Mouse (Mus musculus) adrenal gland, postnatal 25 days (tissue): ENCODE measurements around the gene Dppa1. TPM values are rescaled to one million over a fixed set of nuclear protein-coding genes. Genes with fewer than 3 reads are reported as not detected.
"Not testable (repeated sequence)": the region's sequence is repeated elsewhere in the genome, so short reads cannot be mapped to it uniquely, and the experiment has no call there.

Source experiments
- DNase-seq: peaks from one replicate; pipeline ENCODE4 v3.0.0; 2021; ENCODE audit warnings: mixed read lengths
- long read RNA-seq: library from polyadenylated mRNA; stranded (forward); transcript quantifications from one replicate; pipeline ENCODE4 v2.0.0, GENCODE M21; 2021
- total RNA-seq: library from RNA; stranded (reverse); gene quantifications from 2 replicates; pipeline ENCODE4 v1.2.3, GENCODE M21; 2021

Dppa1 gene
- total RNA-seq, result not detected in 2 replicates
- long read RNA-seq, result 0 reads

DNA sequence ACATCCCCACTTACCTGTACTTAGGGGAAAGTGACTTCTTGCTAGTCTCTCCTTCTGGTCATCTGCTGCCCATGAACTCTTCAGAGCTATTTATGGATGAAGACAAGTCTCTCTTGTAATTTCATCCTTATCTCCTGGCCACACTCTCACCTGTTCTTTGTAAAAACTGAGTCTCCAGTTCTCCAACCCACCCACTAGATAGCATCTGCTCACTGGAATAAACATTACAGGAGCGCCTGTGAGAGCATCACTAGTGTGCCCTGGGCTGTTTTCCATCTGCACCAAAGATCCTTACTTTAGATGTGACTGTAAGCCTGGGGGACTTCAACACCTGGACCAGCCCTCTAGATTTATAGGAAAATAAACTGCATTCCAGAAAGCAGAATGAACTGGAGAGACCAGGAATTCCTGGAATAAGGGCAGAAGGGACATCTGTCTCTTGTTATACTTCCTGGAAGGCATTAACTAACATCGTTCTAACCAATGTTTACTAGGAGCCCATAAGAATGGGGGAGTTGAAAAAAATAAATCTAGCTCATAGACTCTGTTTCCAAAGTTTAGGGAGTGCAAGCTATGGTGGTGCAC, at the start of gene Dppa1:
Gene Dppa1, minus strand, starts transcription at position 51 of the 585 bp plus-strand sequence.
- DNase-seq, result no peak

DNA sequence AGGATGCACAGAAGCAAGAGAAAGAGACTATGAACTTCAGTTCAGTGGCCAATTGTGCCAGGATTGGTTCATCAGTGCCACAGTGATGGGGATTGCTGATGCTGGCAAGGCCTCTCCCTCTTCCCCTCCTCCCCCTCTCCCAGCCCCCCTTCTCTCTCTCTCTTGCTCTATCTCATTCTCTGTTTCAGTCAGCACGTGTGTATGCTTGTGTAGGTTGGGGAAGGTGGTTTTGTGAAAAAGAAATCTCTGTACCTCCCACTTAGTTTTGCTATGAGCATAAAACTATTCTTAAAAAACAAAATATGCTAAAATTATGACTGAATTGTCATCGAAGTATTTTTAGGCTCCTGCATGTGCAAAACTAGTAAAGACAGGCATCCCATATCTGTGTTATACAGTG, 38.9 kb upstream of the Dppa1 start:
- DNase-seq, result no peak

DNA sequence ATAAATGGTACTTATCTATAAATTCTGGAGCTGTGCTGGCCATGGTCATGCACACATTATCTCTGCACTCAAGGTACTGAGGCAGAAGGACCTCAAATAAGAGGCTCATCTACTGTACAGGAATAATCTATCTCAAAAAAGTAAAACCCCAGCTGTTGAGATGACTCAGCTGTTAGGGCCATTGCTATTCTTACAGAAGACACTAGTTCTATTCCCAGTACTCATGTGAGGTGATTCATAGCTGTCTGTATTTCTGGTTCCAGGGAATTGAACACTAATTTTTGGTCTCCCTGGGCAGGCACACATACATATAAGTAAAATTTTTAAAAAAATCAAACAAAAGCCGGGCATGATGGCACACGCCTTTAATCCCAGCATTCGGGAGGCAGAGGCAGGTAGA, 38.0 kb upstream of the Dppa1 start:
- no peak for DNase-seq

DNA sequence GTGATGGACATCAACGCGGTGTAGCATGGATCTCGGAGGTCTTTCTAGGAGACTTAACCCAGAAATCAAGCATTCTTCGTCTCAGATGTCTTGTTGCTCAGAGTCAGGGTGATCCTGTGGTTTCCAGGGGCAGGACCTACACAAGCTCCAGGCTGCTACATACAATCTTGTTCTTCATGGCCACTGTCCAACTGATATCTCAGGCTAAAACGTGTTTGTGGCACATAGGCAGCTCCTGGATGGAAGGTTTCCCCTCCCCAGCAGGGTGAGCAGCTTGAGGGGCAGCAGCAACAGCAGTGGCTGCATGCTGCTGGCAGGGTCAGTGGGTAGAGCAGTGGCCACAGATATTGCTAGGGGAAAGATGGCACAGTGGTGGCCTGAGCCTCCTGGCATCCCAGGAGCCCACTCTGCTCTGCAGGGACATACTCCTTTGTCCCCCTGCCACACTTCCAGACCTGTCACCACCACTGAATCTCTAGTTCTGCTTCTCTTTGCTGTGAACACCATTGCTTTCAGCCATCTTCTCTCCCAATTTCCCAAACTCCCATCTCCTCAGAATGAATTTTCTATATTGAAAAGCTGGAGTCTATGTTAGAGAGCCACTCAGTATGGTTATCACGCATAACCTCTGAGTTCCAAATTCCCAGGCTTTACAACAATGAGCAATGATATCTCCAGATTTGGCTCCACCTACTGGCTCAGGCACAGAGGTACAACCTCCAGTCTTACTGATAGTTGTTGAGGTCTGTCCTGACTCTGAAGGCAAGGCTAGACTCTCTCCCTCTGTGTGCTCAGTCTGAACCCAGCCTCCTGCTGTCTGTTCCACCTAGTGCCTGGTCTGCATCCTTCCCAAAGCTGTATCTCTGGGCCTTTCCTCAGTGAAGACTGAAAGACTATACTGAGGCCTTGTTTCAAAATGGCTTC, 36.8 kb upstream of the Dppa1 start:
- no peak for DNase-seq

DNA sequence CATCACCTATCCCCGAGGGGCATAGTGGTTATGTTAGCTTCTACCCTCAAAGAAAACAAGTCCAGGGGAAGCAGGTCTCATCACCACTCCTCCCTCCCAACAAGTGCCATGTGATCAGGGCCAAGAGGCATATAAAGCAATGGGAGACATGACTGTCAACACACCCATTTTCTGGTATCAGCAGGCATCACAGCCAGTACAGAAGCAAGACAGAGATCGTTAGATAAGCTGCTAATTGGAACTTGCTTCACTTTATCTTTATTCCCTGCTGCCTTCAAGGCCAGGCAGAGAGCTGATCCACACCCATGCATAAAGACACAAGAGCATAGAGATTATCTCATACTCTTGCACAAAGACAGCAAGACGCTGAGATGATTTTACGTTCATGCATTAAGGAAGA, 34.2 kb upstream of the Dppa1 start:
- no peak for DNase-seq

DNA sequence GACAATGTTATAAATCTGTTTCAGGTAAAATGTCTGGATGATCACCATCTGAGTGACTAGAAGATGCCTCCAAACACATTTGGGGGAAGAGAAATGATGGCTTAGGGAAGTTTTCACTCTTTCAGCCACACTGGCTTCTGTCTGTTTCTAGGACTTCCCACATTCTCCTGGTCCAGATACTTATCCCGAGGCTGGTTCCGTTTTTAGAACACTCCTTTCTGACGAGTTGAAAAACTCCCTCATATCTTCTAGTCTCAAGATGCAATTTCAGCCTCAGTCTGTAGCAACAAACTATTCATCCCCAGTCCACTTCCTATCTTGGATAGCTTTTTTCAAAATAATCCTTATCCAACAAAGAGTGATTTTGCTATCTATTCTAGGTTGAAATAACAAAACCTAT, 23.4 kb upstream of the Dppa1 start:
- no peak for DNase-seq

DNA sequence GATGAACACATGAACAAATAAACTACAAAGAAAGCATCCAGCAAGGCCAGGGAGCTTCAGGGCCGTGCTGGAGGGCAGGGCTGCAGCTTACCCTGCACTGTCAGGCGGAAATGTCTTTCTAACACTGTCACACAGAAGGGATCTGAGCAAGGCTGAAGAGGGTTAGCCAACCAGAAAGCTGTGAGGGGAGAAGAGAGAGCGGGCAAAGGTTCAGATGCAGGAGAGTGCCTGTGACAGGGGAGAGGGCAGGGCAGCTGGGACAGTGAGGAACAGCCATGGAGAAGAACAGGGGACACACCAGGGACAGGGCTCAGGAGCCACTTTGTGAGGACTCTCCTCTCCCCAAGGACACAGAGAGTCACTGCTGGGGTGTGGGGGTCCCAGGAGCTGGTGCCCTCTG, 20.6 kb upstream of the Dppa1 start:
- not testable (repeated sequence) for DNase-seq

DNA sequence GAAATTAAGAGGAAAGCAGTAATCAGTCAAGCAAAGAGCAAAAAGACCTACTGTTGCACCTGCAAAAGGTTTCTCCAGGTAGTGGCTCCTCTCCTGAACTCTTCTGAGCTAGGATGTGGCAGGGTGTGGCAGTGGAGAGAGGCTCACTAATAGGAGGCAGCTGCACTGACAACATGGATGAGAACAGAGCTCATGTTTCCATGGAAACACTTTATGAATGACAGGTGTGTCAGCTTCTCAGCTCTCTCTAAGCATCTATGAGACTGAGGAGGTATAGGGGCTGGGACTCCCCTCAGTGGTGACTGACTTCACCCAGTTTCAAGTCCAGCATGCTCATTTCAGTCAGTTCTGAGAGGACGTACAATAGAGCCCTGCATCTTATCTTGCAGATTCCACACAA, 15.8 kb upstream of the Dppa1 start:
- no peak for DNase-seq

DNA sequence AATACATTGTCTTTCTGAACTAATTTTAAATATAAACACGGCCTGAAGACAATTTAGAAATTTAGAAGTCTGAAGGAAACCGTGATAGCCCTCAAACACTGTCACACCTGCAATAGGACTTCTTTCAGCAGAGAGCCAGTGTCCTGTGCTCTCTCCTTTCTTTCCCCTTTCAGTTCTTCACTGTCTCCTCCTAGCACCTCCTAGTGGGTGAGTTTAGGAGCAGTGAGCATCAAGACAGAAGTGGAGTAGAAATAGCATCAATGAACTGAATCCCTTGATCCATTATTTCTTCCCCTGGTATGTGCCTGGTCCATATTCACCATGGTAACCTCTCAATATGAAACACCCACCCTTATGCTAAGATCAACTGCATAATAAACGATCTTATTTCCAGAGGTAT, 7.5 kb upstream of the Dppa1 start:
- DNase-seq, result no peak

DNA sequence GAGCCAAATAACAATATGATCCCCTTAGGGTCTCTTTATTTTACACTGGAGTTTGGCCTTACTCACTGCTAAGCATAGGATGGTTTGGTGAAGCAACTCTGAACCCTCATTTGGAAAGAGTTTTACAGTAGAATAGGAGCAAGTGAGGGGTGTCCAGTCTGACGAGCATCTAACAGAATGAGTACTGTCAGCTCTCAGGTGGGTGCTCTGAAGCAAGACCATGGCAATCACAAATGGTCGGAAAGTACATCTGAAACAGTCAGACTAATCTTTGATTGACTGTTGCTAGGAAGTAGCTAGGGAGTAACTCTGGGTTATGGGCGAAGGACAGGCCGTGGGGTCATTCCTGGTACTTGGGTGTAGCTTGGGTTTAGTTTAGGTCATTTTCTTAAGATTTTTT, 6.5 kb upstream of the Dppa1 start:
- DNase-seq, result not testable (repeated sequence)

DNA sequence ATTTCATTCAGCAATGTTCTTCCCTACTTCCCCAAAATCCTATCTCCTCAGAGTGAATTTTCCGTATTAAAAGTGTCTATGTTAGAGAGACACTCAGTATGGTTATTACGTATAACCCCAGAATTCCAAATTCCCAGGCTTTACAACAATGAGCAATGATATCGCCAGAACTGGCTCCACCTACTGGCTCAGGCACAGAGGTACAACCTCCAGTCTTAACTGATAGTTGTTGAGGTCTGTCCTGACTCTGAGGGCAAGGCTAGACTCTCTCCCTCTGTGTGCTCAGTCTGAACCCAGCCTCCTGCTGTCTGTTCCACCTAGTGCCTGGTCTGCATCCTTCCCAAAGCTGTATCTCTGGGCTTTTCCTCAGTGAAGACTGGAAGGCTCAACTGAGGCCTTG, 2.6 kb upstream of the Dppa1 start:
- DNase-seq, result peak; percentile 33

DNA sequence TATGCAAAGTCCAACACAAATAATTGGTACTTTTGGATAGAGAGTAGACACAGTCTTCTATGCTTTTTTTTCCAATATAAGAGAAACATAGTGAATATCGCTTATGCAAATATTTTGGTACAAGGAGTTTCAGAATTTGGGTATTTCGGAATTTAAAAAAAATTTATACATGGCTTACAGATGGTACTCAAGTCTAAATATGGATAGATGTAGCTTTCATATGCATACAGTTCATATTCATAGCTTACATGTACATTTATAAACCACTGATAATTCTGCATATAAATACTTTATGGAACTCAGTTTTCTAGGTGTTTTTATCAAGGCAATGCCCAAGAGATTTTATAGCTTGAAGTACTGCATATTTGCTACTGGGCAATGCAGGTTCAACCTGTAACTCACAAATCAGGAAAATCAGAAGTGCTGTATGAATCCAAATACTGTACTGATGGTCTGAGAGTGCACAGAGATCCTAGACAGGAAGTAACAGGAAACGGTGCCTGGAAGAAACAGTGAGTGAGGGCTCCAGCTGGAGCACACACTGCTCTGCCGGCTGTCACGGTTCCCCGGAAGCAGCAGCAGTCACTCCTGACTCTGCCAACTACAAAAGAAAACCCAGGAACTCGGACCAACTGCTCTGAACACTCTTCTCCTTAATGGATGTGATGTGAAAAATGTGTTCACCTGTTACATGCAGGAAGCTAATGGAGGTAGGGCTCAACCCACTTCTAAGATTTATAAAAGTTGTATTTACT, 8.5 kb downstream of the Dppa1 start:
- DNase-seq, result no peak

DNA sequence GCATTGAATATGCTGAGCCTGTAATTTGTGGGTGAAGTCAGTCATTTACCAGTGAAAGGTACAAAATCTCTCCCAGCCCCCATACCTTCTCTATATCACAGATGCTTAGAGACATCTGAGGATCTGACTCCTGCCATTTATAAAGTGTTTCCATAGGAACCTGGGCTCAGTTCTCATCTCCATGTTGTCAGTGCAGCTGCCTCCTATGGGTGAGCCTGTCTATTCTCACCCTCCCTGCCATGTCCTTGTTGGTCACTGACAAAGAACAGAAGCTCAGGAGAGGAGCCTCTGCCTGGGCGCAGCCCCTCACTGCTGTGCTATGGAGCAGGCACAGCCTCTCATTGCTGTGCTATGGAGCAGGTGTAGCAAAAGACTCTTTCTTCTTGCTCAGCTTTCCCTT, 9.1 kb downstream of the Dppa1 start:
- DNase-seq, result no peak

DNA sequence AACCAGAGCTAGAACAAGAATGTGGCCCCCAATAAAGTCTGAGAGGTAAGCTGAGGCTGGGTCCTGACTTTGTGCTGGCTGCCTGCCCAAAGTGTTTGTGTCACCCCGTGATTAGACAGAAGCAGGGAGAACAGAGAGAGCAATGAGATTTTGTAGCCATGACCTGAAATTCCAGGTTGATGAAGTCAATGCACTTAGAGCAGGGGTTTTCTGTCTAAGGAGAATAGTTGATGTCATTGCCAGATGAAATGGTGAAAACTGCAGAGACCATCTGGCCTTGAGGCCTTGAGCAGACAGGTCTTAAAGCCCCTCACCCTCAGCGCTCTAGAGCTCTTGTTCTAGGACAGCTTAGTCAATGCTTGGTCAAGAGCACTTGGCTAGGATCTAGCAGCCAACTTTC, 36.6 kb downstream of the Dppa1 start:
- peak; percentile 5 for DNase-seq

DNA sequence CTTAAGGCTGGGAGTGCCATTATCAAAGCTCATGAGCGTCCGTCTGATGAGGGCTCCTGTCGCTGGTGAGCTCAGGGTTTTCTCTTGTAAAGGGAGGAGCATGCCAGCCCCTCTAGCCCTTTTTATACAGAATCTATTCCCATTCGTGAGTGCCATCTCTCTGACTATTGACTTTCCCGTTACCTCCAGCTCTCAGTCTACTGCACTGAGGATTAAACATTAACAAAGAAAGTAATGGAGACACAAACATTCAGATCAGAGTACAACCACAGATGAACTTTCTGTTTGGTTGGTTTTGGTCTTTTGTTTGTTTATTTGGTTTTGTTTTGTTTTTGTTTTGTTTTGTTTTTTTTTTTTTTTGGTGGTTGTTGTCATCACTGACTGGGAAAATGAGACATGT, 46.3 kb downstream of the Dppa1 start:
- DNase-seq, result no peak

DNA sequence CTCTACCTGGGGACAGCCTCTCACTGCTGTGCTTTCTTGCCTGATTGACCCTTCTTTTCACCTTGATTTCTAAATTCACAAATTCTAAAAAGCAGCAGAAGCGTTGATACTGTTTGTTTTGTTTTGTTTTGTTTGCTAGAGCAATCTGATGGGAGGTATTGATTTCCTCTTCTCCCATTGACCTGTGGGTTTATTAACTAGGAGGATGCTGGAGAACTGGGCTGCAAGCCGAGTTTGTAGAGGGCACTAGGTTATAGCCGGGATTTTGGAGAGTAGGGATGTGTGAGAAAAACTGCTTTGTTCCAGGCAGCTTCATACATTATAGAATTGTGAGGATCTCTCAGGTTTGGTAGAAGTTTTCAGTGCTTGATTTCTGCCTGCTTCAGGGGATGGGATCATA, 48.6 kb downstream of the Dppa1 start:
- DNase-seq, result no peak

DNA sequence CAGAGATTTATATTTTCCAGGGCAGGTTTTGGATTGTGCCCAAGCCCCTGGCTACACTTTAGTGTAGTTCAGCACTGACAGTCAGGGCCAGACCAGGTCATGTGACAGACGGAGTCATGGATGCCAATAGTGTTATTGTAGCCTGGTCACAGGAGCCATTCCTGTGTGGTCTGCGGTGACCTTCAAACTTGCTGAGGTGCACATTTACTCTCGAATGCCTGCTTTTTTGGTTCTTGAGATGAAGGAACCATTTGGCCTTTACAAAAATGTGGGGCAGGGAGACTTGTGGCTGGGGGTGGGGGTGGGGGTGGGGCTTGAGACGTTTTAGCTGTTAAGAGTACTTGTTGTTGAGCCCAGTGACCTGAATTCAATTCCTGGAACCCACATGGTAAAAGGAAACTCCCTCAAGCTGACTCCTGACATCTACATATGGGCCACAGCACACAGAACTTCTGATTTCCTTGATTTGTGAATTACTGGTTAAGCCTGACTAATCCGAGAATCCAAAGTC, 50.2 kb downstream of the Dppa1 start:
- peak; percentile 66 for DNase-seq

DNA sequence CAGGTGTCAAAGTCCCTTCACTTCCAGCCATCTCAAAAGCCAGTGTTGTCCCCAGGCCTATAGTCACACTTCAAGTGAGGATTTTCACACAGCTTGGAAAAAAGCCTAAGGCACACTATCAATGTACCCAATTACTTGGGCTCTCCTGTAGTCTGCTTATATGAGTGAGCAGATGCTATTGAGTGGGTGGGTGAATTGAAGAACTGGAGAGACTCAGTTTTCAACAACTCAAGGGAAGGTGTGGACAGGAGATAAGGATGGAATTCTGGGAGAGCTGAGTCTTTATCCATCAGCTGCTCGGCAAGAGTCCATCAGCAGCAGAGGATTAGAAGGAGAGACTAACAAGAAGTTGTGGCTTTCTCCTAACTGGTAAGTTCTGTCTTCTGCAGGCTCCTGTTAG, 57.7 kb downstream of the Dppa1 start, which contains the start of gene BC053393:
Gene BC053393, plus strand, starts transcription at position 210 of the 400 bp plus-strand sequence.
- DNase-seq, result no peak

DNA sequence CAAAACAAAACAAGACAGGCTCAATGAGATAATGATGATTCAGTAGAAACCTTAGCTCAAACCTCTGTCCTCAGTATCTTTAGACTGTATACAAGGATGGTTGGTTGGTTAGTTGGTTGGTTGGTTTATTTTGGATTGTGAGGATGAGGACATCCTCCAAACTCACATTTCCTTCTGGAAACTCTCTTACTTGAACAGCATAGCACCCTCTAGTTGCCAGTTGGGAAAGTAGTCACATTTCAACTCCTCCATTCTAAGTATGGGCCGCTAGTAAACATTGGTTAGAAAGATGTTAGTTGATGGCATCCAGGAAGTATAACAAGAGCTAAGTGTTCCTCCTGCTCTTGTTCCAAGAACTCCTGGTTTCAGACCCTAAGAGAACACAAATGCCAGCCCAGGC, 60.0 kb downstream of the Dppa1 start:
- DNase-seq, result no peak

DNA sequence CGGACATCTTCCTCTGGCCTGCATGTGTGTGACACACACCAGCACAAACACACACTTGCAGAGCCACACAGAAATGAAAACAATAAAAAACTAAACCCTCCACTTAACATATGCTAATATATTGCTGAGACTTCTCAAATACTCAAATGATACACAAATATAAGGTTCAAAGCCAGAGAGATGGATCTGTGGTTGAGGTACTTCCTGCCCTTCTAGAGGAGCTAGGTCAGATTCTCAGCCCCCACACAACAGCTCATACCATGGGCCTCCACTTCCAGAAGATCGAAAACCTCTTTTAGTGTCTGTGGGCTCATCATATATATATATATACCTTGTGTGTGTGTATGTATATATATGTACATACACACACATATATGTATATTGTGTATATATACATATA, 63.1 kb downstream of the Dppa1 start:
- no peak for DNase-seq

DNA sequence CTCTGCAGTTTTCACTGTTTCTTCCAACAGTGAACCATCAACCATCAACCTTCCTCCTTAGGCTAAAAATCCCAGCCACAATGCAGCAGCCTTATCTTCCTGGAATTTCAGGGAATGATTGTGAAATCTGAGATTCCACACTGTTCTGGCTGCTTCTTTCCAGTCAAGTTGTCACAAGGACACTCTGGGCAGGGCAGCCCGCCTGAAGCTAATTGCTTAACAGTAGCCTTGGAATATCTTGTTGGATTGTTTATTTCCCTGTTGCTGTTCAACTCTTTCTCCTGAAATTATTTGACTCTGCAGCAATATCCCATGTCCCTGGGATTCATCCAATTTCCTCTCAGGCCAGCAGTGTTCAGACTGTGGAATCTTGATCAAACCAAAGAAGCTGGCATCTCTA, 64.4 kb downstream of the Dppa1 start:
- peak; percentile 8 for DNase-seq

DNA sequence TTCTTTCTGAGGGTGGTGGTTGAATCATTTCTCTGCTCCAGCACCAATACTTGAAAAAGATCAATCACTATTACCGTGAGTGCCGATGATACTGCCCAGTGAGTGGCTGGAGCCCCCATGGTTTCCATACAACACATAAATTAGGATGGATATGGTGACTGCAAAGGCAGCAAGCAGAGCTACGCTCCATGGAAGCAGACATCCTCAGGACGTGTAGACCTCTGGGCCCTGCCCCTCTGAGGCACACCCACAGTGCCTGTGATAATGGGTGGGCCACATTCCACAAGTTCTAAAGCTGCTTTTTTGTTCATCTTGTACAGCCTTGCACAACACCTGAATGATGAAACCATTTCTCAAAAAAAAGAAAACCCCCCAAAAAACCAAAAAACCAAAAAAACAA, 68.0 kb downstream of the Dppa1 start:
- no peak for DNase-seq
